Mouse (Mus musculus): ENCODE results near the gene Wdr20. TPM values are rescaled to one million over a fixed set of nuclear protein-coding genes. Genes with fewer than 3 reads are reported as not detected.

The Wdr20 gene
- polyA plus RNA-seq, 1 experiment = 22.8 TPM

DNA sequence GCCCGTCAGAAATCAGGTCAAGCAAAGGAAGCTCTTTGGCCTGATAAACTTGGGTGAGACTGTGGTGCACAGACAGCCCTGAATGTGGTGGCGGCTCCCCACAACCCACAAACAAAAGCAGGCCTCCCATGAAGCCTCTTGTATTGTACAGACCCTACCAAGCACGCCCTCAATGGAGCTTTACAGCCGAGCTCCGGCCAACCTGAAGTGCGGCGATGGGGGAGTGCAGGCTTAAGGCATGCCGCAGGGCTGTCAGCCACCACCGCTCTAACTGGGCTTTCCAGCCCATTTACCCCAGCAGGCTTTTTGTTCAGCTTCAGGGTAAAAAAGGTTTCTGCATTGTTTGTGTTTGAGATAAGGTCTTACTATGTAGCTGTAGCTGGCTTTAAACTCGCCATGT lies 70.7 kb downstream of the Wdr20 start:
- Histone ChIP-seq H3K27ac (ENCODE audit: insufficient read depth, low read length) (no peak overlapping the region), H3K4me1 (ENCODE audit: control insufficient read depth, insufficient read depth, low read length) (no peaks in the 10 kb centered on the region), H3K4me3 (ENCODE audit: insufficient read depth, low read length) (no peak overlapping the region)
- TF ChIP-seq POLR2A (IDR thresholded peaks at IDR 0.05; ENCODE audit: low read depth, low read length) = no peak
- TF ChIP-seq CTCF (IDR thresholded peaks at IDR 0.05; ENCODE audit: borderline replicate concordance, insufficient read depth, low read length) = no peak

DNA sequence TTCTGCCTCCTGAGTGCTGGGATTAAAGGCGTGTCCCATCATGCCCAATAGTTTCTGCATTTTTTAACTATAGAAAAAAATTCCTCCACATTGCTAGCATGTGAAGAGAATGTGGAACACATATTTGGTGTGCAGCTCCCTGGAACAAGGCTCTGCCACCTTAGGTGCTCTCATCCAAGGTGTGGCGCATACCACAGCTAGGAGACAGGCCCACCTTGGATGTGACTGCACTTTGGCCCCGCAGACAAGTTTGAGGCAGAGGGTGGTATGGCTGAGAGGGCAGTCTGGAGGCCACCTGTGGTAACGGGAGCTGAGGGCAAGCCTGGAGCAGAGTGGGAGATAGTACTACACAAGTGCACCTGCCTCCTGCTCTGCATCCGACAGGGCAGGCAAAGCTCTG lies 71.1 kb downstream of the Wdr20 start:
- no peaks in the 10 kb centered on the region for H3K4me1 ChIP-seq (ENCODE audit: control insufficient read depth, insufficient read depth, low read length)
- H3K27ac ChIP-seq (ENCODE audit: insufficient read depth, low read length) = no peak overlapping the region
- no peak overlapping the region for H3K4me3 ChIP-seq (ENCODE audit: insufficient read depth, low read length)
- TF ChIP-seq POLR2A (IDR thresholded peaks at IDR 0.05; ENCODE audit: low read depth, low read length) = no peak

DNA sequence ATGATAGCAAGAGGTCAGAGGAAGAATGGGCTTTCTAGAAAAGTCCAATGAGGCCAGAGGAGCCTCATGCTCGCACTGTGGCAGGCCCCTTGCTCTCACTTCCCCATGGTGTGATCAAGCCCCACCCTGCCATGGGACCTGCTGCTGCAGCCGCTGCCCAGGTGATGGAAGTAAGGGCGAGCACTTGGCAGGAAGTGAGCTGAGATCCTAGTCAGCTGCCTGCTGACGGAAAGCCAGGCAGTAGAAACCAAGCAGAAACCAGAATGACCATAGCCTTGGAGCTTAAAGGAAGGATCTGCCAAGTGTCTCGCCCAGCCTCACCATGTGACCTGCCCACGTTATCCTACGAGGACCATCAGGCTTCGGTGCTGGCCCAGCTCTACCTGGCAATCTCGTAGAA lies 75.4 kb downstream of the Wdr20 start:
- Histone ChIP-seq H3K4me3 (ENCODE audit: insufficient read depth, low read length) (no peak overlapping the region), H3K4me1 (ENCODE audit: control insufficient read depth, insufficient read depth, low read length) (no peaks in the 10 kb centered on the region), H3K27ac (ENCODE audit: insufficient read depth, low read length) (no peak overlapping the region)
- TF ChIP-seq CTCF (IDR thresholded peaks at IDR 0.05; ENCODE audit: borderline replicate concordance, insufficient read depth, low read length) = no peak
- TF ChIP-seq POLR2A (IDR thresholded peaks at IDR 0.05; ENCODE audit: low read depth, low read length) = no peak

DNA sequence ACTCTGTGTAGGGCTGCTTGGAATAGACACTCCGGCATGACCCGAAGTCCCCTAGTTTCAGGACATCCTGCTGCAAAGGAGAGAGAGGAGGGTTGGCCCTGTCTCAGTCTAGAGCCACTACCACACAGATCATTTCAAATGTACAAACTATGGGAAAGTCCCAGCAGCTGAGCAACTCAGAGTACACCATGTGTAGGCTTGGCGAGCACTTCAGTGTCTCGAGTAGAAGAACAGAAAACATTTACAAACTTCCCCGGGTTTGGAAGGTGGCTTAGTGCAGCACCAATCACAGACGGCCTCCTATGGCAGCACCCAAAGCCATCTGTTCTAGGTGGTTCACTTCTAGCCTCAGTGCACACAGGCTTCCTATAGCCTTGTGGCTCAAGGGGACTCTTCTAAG lies 75.9 kb downstream of the Wdr20 start:
- H3K27ac ChIP-seq (ENCODE audit: insufficient read depth, low read length) = no peak overlapping the region
- H3K4me3 ChIP-seq (ENCODE audit: insufficient read depth, low read length) = no peak overlapping the region
- H3K4me1 ChIP-seq (ENCODE audit: control insufficient read depth, insufficient read depth, low read length) = no peaks in the 10 kb centered on the region
- TF ChIP-seq POLR2A (IDR thresholded peaks at IDR 0.05; ENCODE audit: low read depth, low read length) (no peak), CTCF (IDR thresholded peaks at IDR 0.05; ENCODE audit: borderline replicate concordance, insufficient read depth, low read length) (no peak)

DNA sequence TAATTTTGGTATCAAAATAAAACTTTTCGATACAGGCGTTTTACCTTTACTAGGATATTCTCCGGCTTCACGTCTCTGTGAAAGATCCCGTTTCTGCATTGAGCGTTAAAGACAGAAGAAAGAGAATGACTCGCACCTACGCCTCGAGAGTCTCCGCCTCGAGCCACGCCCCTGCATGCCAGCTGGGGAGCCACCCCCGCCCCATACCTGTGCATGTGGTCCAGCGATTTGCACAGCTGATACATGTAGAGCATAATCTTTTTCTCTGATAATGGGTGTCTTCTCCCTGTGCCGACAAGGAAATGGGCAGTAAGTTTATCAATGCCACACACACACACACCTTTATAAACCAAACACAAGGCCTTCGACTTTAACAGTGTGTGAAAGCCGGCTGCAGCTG lies 77.2 kb downstream of the Wdr20 start:
- Histone ChIP-seq H3K27ac (ENCODE audit: insufficient read depth, low read length) (no peak overlapping the region), H3K4me1 (ENCODE audit: control insufficient read depth, insufficient read depth, low read length) (no peaks in the 10 kb centered on the region), H3K4me3 (ENCODE audit: insufficient read depth, low read length) (no peak overlapping the region)
- TF ChIP-seq CTCF (IDR thresholded peaks at IDR 0.05; ENCODE audit: borderline replicate concordance, insufficient read depth, low read length) = no peak
- no peak for TF ChIP-seq POLR2A (IDR thresholded peaks at IDR 0.05; ENCODE audit: low read depth, low read length)

DNA sequence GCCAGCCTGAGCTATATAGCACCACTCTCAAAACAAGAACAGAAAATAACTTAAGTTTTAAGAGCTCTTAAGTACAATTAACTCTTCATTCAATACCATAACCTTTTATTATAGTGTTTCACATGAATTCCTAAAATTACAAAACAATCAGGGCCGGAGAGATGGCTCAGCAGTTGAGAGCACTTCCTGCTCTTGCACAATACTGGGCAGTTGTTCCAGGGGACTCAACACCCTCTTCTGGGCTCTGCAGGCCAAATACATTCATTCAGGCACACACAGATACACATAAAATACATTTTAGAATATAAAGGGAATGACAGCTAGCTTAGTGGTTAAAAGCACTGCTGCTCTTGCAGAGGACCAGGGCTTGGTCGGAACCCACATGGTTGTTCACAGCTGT lies 79.1 kb downstream of the Wdr20 start:
- Histone ChIP-seq H3K4me1 (ENCODE audit: control insufficient read depth, insufficient read depth, low read length) (no peaks in the 10 kb centered on the region), H3K27ac (ENCODE audit: insufficient read depth, low read length) (no peak overlapping the region)
- TF ChIP-seq CTCF (IDR thresholded peaks at IDR 0.05; ENCODE audit: borderline replicate concordance, insufficient read depth, low read length) (no peak), POLR2A (IDR thresholded peaks at IDR 0.05; ENCODE audit: low read depth, low read length) (no peak)

DNA sequence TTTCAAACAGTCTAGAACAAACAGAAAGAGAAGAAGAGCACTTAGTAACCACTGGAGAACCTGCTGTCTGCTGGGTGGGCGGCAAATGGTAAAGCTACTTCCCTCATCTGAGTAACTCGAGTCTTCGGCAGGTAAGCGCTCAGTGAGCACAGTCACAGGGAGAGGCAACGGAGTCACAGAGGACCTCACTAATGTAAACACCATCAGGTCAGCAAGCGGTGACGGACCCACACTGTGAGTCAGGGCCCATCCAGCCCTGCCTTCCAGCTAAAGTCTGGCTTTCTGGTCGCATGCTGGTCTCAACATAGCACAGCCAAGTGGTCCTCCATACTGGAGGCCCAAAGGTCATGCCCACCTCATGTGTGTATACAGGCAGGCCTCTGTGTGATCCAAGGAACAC lies 81.6 kb downstream of the Wdr20 start:
- TF ChIP-seq POLR2A (IDR thresholded peaks at IDR 0.05; ENCODE audit: low read depth, low read length) (no peak), CTCF (IDR thresholded peaks at IDR 0.05; ENCODE audit: borderline replicate concordance, insufficient read depth, low read length) (no peak)

More for the DNA sequence above, 79.1 kb downstream of the Wdr20 start:
- H3K4me3 ChIP-seq (ENCODE audit: insufficient read depth, low read length) = no peak overlapping the region

DNA sequence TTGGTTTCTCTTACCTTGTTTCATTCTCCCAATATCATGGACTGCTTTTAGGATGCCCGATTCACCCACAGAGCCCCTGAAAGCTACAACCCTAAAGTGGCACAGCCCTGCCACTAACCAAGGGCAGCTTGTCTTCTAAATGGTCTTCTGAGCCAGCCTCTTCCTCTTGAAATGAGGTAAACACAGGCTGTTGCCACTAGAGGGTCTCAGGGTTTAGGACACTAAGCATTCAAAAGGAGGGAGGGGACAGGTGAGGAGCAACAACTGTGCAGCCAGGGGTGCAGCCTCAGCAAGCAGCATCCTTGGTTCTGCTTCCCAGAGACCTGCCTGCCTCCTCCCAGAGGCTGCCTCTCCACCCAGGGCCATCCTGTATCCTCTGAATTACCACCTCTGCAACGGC lies 84.0 kb downstream of the Wdr20 start:
- TF ChIP-seq CTCF (IDR thresholded peaks at IDR 0.05; ENCODE audit: borderline replicate concordance, insufficient read depth, low read length) (no peak), POLR2A (IDR thresholded peaks at IDR 0.05; ENCODE audit: low read depth, low read length) (no peak)
- Histone ChIP-seq H3K4me1 (ENCODE audit: control insufficient read depth, insufficient read depth, low read length) (no peaks in the 10 kb centered on the region), H3K27ac (ENCODE audit: insufficient read depth, low read length) (no peak overlapping the region), H3K4me3 (ENCODE audit: insufficient read depth, low read length) (no peak overlapping the region)

More for the DNA sequence above, 81.6 kb downstream of the Wdr20 start:
- H3K27ac ChIP-seq (ENCODE audit: insufficient read depth, low read length) = no peak overlapping the region
- no peak overlapping the region for H3K4me3 ChIP-seq (ENCODE audit: insufficient read depth, low read length)
- no peaks in the 10 kb centered on the region for H3K4me1 ChIP-seq (ENCODE audit: control insufficient read depth, insufficient read depth, low read length)

DNA sequence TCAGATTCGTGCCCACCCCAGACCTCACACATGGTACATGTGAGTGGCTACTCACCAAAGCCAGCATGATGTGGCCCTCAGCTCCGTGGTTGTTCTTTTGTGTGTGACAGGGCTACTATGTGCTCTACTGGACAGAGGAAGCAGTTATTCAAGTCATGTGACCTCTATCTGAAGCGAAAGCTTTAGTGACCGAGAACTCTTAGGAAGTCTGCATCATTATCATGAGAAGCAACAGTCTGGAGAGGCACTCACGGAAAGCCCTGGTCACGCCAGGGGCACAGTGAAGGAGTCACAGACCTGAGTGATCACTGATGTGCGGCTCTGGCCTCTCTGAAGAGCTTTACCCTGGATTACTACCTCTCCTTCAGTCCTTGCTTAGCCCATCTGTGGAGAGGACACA lies 84.6 kb downstream of the Wdr20 start:
- no peak overlapping the region for H3K27ac ChIP-seq (ENCODE audit: insufficient read depth, low read length)
- TF ChIP-seq CTCF (IDR thresholded peaks at IDR 0.05; ENCODE audit: borderline replicate concordance, insufficient read depth, low read length) (no peak), POLR2A (IDR thresholded peaks at IDR 0.05; ENCODE audit: low read depth, low read length) (no peak)
- no peak overlapping the region for H3K4me3 ChIP-seq (ENCODE audit: insufficient read depth, low read length)
- H3K4me1 ChIP-seq (ENCODE audit: control insufficient read depth, insufficient read depth, low read length) = no peaks in the 10 kb centered on the region

DNA sequence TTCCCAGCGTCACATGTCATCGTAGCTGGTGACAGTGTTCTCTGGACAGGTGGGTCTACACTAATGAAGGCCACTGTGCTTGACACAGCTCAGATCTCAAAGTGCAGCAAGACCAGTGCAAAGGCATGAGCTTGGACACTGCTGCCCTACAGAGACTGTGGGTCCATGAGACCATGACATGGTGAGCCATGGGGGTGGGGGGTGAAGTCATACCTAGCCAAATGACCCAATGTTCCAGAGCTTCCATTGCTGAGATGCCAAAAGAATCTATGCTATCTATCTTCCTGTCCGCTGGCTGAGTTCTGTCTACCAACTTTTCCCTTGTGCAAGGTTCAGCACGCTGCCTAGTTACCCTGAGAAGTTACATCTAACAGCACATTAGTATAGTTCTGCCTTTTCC lies 91.2 kb downstream of the Wdr20 start:
- Histone ChIP-seq H3K27ac (ENCODE audit: insufficient read depth, low read length) (no peak overlapping the region), H3K4me1 (ENCODE audit: control insufficient read depth, insufficient read depth, low read length) (peaks cover 2% of the 10 kb centered on the region; the same call in 1 of the 2 replicates), H3K4me3 (ENCODE audit: insufficient read depth, low read length) (no peak overlapping the region)
- TF ChIP-seq CTCF (IDR thresholded peaks at IDR 0.05; ENCODE audit: borderline replicate concordance, insufficient read depth, low read length) (no peak), POLR2A (IDR thresholded peaks at IDR 0.05; ENCODE audit: low read depth, low read length) (no peak)

Data from embryonic fibroblast, embryonic 13.5 days (primary cell).